ENCODE assay signal across 13 mouse cellular contexts in the genomic region with DNA sequence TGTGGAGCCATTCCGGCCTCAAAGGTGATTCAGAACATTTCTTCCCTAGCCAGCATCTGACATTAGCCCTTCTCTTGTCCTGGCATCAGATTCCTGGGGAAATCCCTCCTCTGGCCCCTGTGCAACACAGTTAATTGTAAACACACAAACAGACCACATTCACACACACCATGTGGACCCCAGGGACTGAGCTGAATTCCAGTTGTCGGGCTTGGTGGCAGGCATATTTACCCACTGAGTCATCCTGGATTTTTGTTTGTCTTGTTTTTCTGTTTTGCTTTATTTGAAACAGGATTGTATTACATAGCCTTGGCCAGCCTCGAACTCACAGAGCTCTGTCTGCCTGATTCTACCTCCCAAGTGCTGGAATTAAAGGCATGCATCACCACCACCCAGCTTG. TPM values are rescaled to one million over a fixed set of nuclear protein-coding genes. Genes with fewer than 3 reads are reported as not detected.
DNase-seq lines count a peak whose midpoint lies in the region; ATAC-seq and TF ChIP-seq lines count a peak whose summit lies in the region.
"Had no signal": no experiment of that assay in that cellular context is flagged by ENCODE, and none has a peak within 500 bp of the region (broad histone marks: within the 10 kb centered on the region; RNA-seq: fewer than 3 reads in every experiment).

No protein-coding gene starts in this region.

- peak; percentile 43 for DNase-seq in R1 (ENCODE audit: low read depth, low spot score)
- no peak for DNase-seq in layer of hippocampus, adult 18-20 months (ENCODE audit: low spot score in 2 of 2)
- DNase-seq in ovary, postnatal 14 days (ENCODE audit: low spot score): no peak
- DNase-seq: adrenal gland, postnatal 25 days; cerebellum, postnatal 14 days; heart, postnatal 36 days had no signal

- peak overlapping the region; percentile 90 for H3K4me3 ChIP-seq in megakaryocyte, embryonic 14.5 days (replicated peaks)
- peak overlapping the region; percentile 29 for H3K4me3 ChIP-seq in ES-Bruce4 (ENCODE audit: low read depth, low read length)
- H3K4me3 ChIP-seq in myocyte: no peak overlapping the region

- TF ChIP-seq EP300 in ES-Bruce4 (IDR thresholded peaks at IDR 0.05; ENCODE audit: insufficient read depth, low read depth, low read length): no peak

- no peak overlapping the region for H3ac ChIP-seq in myocyte (ENCODE audit: control insufficient read depth, insufficient read length)

- peak overlapping the region; percentile 55 for H3K9ac ChIP-seq in ES-Bruce4 (ENCODE audit: low read depth, poor library complexity, severe bottlenecking)

- TF ChIP-seq POLR2A in ES-Bruce4 (IDR thresholded peaks at IDR 0.05; ENCODE audit: insufficient read depth, low read length) (no peak), myocyte (IDR thresholded peaks at IDR 0.05; ENCODE audit: insufficient read length, low read depth) (no peak)

- no peak for TF ChIP-seq CTCF in ES-Bruce4 (IDR thresholded peaks at IDR 0.05; ENCODE audit: low read depth, low read length)

- H3K9me3 ChIP-seq in megakaryocyte, embryonic 14.5 days: no peaks in the 10 kb centered on the region
- H3K9me3 ChIP-seq in ES-Bruce4 (replicated peaks; ENCODE audit: control insufficient read depth, insufficient read depth, low read length, poor library complexity, severe bottlenecking): no peaks in the 10 kb centered on the region
- H3K9me3 ChIP-seq: limb, embryonic 13.5 days; lung, embryonic 15.5 days had no signal

- peaks cover 56% of the 10 kb centered on the region for H3K4me1 ChIP-seq in megakaryocyte, embryonic 14.5 days
- H3K4me1 ChIP-seq in ES-Bruce4 (ENCODE audit: control insufficient read depth, insufficient read depth, low read length): peaks cover 1% of the 10 kb centered on the region

- peak overlapping the region; percentile 79 for H3K4me2 ChIP-seq in myocyte (ENCODE audit: low read depth)

- no peaks in the 10 kb centered on the region for H3K36me3 ChIP-seq in megakaryocyte, embryonic 14.5 days (replicated peaks; ENCODE audit: low read length)
- H3K36me3 ChIP-seq in ES-Bruce4 (ENCODE audit: control insufficient read depth, insufficient read depth, low read length, poor library complexity, severe bottlenecking) (no peaks in the 10 kb centered on the region), myocyte (ENCODE audit: control insufficient read depth, insufficient read depth) (no peaks in the 10 kb centered on the region)
- H3K36me3 ChIP-seq: limb, embryonic 13.5 days; lung, embryonic 15.5 days had no signal

- H3K27me3 ChIP-seq in megakaryocyte, embryonic 14.5 days (replicated peaks): no peaks in the 10 kb centered on the region
- no peaks in the 10 kb centered on the region for H3K27me3 ChIP-seq in ES-Bruce4 (ENCODE audit: control insufficient read depth, insufficient read depth, low read length, poor library complexity, severe bottlenecking)
- no peaks in the 10 kb centered on the region for H3K27me3 ChIP-seq in myocyte (ENCODE audit: control insufficient read depth, insufficient read depth, insufficient read length)
- H3K27me3 ChIP-seq: limb, embryonic 13.5 days; lung, embryonic 15.5 days had no signal

- H3K27ac ChIP-seq in ES-Bruce4 (ENCODE audit: insufficient read depth, low read length): peak overlapping the region; percentile 90

- no peak for ATAC-seq in megakaryocyte, adult 5-6 weeks (ENCODE audit: poor library complexity, severe bottlenecking)
- ATAC-seq: forebrain, embryonic 16.5 days had no signal

- H3K79me2 ChIP-seq in myocyte (ENCODE audit: control insufficient read depth, insufficient read depth): no peaks in the 10 kb centered on the region

TF ChIP-seq in myocyte, 11 proteins besides CTCF, POLR2A, EP300 and RAD21:
- TF ChIP-seq USF1 (IDR thresholded peaks at IDR 0.05; ENCODE audit: low read depth) (no peak), E2F4 (IDR thresholded peaks at IDR 0.05; ENCODE audit: insufficient read depth) (no peak), SRF (IDR thresholded peaks at IDR 0.05; ENCODE audit: control insufficient read depth, insufficient read length, low read depth) (no peak), MYOD1 (IDR thresholded peaks at IDR 0.05; ENCODE audit: control insufficient read depth in 1 of 3, insufficient read length in 2 of 3, low read depth in 2 of 3) (no peak), REST (IDR thresholded peaks at IDR 0.05; ENCODE audit: insufficient read depth, insufficient read length) (no peak), MAX (IDR thresholded peaks at IDR 0.05; ENCODE audit: low read depth) (no peak), CEBPB (IDR thresholded peaks at IDR 0.05; ENCODE audit: insufficient read depth, poor library complexity, severe bottlenecking) (no peak), MYOG (IDR thresholded peaks at IDR 0.05; ENCODE audit: control insufficient read depth in 1 of 3, insufficient read depth in 1 of 3, insufficient read length in 2 of 3, low read depth in 2 of 3) (no peak), POLR2AphosphoS2 (IDR thresholded peaks at IDR 0.05; ENCODE audit: insufficient read length, low read depth) (no peak), TCF12 (IDR thresholded peaks at IDR 0.05; ENCODE audit: insufficient read depth, poor library complexity, severe bottlenecking) (no peak), TCF3 (IDR thresholded peaks at IDR 0.05; ENCODE audit: insufficient read length, low read depth) (no peak)

RNA-seq across cellular contexts. Expression of a gene that starts 49.1 kb away (rescaled TPM):
- 14.1 and 67.6 TPM in 2 replicates for polyA plus RNA-seq in megakaryocyte, embryonic 14.5 days (2012; ENCODE audit: insufficient read depth, low replicate concordance)
- total RNA-seq in megakaryocyte, adult 5-6 weeks (2015): 176 and 189 TPM in 2 replicates
- total RNA-seq in megakaryocyte, adult 5-6 weeks (2017): 150 and 189 TPM in 2 replicates
- polyA plus RNA-seq in ES-Bruce4 (2011; ENCODE audit: insufficient read depth, insufficient read length, low read depth, missing spikeins): 173 and 191 TPM in 2 replicates
- 326 TPM for polyA plus RNA-seq in myocyte (2012; fragmentation: generic; extraction: Trizol)
- 100 to 1,000 TPM; 128 to 135 TPM for total RNA-seq in layer of hippocampus, adult 18-20 months (2021)
